Mouse (Mus musculus): Measurements from ENCODE around the gene Gm16513.
"Not testable (repeated sequence)": the region's sequence is repeated elsewhere in the genome, so short reads cannot be mapped to it uniquely, and the experiment has no call there.

The Gm16513 gene

DNA sequence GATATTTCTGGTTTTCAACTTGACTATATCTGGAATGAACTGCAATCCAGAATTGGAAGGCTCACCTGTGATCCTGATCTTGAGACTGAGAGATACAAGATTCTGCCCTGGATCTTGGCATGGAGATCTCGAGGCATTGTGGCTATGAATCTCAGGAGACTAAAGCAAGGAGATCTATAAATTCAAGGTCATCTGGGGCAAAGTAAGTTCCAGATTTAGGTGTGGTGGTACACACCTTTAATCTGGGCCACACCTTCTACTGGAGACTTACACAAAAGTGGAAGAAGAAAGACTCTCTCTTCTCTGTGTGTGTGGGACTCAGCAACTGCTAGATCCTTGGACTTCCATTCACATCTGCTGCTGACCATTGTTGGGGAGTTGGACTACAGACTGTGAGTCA, at the start of gene Gm16513:
Gene Gm16513 (plus strand): TSS at position 301 of the 400 bp plus-strand sequence.
- not testable (repeated sequence) for DNase-seq

All from cerebellum, adult 8-10 months (tissue).